Mouse (Mus musculus) forebrain, embryonic 16.5 days (tissue): ENCODE measurements around the gene Rerg. TPM values are rescaled to one million over a fixed set of nuclear protein-coding genes. Genes with fewer than 3 reads are reported as not detected.

Experiments used
- ATAC-seq: fragments of 200-750 bp; cut with Nextera tagmentation; 2 replicates; pipeline ENCODE4 v1.8.0; 2017; ENCODE audit warnings: mild to moderate bottlenecking, moderate library complexity
- H3K27ac ChIP-seq: fragments of 300-500 bp; sonication (generic); 2 replicates; pipeline ENCODE4 v1.5.1; 2014; ENCODE audit warnings: low read length, control low read depth
- H3K27me3 ChIP-seq: fragments of 300-500 bp; sonication (generic); replicated peaks from 2 replicates; pipeline ENCODE4 v1.6.1; 2014; ENCODE audit warnings: low read length; ENCODE audit not compliant: control insufficient read depth, insufficient read depth
- H3K36me3 ChIP-seq: fragments of 300-500 bp; sonication (generic); 2 replicates; pipeline ENCODE4 v1.6.1; 2014; ENCODE audit not compliant: control insufficient read depth, insufficient read depth
- H3K4me1 ChIP-seq: fragments of 300-500 bp; sonication (generic); replicated peaks from 2 replicates; pipeline ENCODE4 v1.6.1; 2014; ENCODE audit warnings: low read length; ENCODE audit not compliant: control insufficient read depth, insufficient read depth
- H3K4me2 ChIP-seq: fragments of 300-500 bp; sonication (generic); 2 replicates; pipeline ENCODE4 v1.6.1; 2014; ENCODE audit warnings: mild to moderate bottlenecking, low read length, control low read depth
- H3K4me3 ChIP-seq: fragments of 300-500 bp; sonication (generic); replicated peaks from 2 replicates; pipeline ENCODE4 v1.5.1; 2014; ENCODE audit warnings: mild to moderate bottlenecking, low read length, control low read depth
- H3K9ac ChIP-seq: fragments of 300-500 bp; sonication (generic); replicated peaks from 2 replicates; pipeline ENCODE4 v1.6.1; 2014; ENCODE audit warnings: low read depth, low read length, control low read depth
- H3K9me3 ChIP-seq: fragments of 300-500 bp; sonication (generic); 2 replicates; pipeline ENCODE4 v1.6.1; 2016; ENCODE audit warnings: low read length; ENCODE audit not compliant: control insufficient read depth
- WGBS: fragments of 180-500 bp; shearing (Covaris S2); extraction: QIAGEN DNeasy Blood & Tissue Kit; methylation state at CpG from one replicate; pipeline ENCODE4 v1.1.7; 2014; 5-methylcytosine and 5-hydroxymethylcytosine counted together
- polyA plus RNA-seq: library from polyadenylated mRNA; unstranded; fragments of >200 nt; fragmentation: Nextera tagmentation; extraction: Ambion mirVana; gene quantifications from 2 replicates; pipeline ENCODE4 v1.2.1, GENCODE M21; 2015

Gene Rerg
- polyA plus RNA-seq, 1 experiment from 2014 or later, result 7.2 TPM

- Histone ChIP-seq H3K9me3 (no peaks in the 10 kb centered on the region), H3K27ac (no peak overlapping the region), H3K9ac (no peak overlapping the region), H3K27me3 (no peaks in the 10 kb centered on the region), H3K4me2 (no peak overlapping the region), H3K4me1 (no peaks in the 10 kb centered on the region), H3K4me3 (no peak overlapping the region), H3K36me3 (no peaks in the 10 kb centered on the region)
- WGBS, result 83% methylated on average over 3 of the region's 3 CpGs
- ATAC-seq, result no peak
Observed at GRCm38 (mm10) chr6:137201166-137201565, 30.9 kb upstream of the Rerg start.

GRCm38 (mm10) chr6:137192063-137192462 lies 21.8 kb upstream of the Rerg start:
- ATAC-seq, result no peak
- H3K9me3 ChIP-seq, result no peaks in the 10 kb centered on the region
- H3K27ac ChIP-seq, result no peak overlapping the region
- no peak overlapping the region for H3K9ac ChIP-seq
- no peaks in the 10 kb centered on the region; the same call in 1 of the 2 replicates for H3K4me1 ChIP-seq
- no peaks in the 10 kb centered on the region for H3K27me3 ChIP-seq
- H3K4me3 ChIP-seq, result no peak overlapping the region
- H3K36me3 ChIP-seq, result no peaks in the 10 kb centered on the region
- 23% methylated on average over 6 of the region's 6 CpGs for WGBS
- no peak overlapping the region for H3K4me2 ChIP-seq

GRCm38 (mm10) chr6:137191026-137191425 lies 20.7 kb upstream of the Rerg start:
- H3K4me2 ChIP-seq, result no peak overlapping the region
- H3K4me3 ChIP-seq, result no peak overlapping the region
- no peak overlapping the region for H3K9ac ChIP-seq
- H3K4me1 ChIP-seq, result no peaks in the 10 kb centered on the region; the same call in 1 of the 2 replicates
- no peak for ATAC-seq
- H3K9me3 ChIP-seq, result no peaks in the 10 kb centered on the region
- 87% methylated on average over 11 of the region's 11 CpGs for WGBS
- H3K36me3 ChIP-seq, result no peaks in the 10 kb centered on the region
- H3K27ac ChIP-seq, result no peak overlapping the region
- H3K27me3 ChIP-seq, result no peaks in the 10 kb centered on the region

GRCm38 (mm10) chr6:137190577-137190976 lies 20.3 kb upstream of the Rerg start:
- WGBS, result 91% methylated on average over 6 of the region's 6 CpGs
- H3K27me3 ChIP-seq, result no peaks in the 10 kb centered on the region
- no peak for ATAC-seq
- H3K4me1 ChIP-seq, result no peaks in the 10 kb centered on the region; the same call in 1 of the 2 replicates
- H3K4me2 ChIP-seq, result no peak overlapping the region
- no peak overlapping the region for H3K9ac ChIP-seq
- no peaks in the 10 kb centered on the region for H3K9me3 ChIP-seq
- H3K4me3 ChIP-seq, result no peak overlapping the region
- no peaks in the 10 kb centered on the region for H3K36me3 ChIP-seq
- no peak overlapping the region for H3K27ac ChIP-seq

GRCm38 (mm10) chr6:137188375-137188926 lies 18.2 kb upstream of the Rerg start:
- H3K9me3 ChIP-seq, result no peaks in the 10 kb centered on the region
- H3K27me3 ChIP-seq, result no peaks in the 10 kb centered on the region
- H3K4me1 ChIP-seq, result no peaks in the 10 kb centered on the region; the same call in 1 of the 2 replicates
- H3K27ac ChIP-seq, result no peak overlapping the region
- ATAC-seq, result no peak
- H3K4me3 ChIP-seq, result no peak overlapping the region
- WGBS, result 58% methylated on average over 10 of the region's 11 CpGs
- H3K4me2 ChIP-seq, result no peak overlapping the region
- no peaks in the 10 kb centered on the region for H3K36me3 ChIP-seq
- no peak overlapping the region for H3K9ac ChIP-seq

GRCm38 (mm10) chr6:137187426-137187825 lies 17.1 kb upstream of the Rerg start:
- ATAC-seq, result no peak
- H3K27ac ChIP-seq, result no peak overlapping the region
- WGBS, result 80% methylated on average over 3 of the region's 3 CpGs
- H3K4me1 ChIP-seq, result no peaks in the 10 kb centered on the region; the same call in 1 of the 2 replicates
- no peak overlapping the region for H3K4me3 ChIP-seq
- no peaks in the 10 kb centered on the region for H3K27me3 ChIP-seq
- no peak overlapping the region for H3K9ac ChIP-seq
- H3K36me3 ChIP-seq, result no peaks in the 10 kb centered on the region
- no peak overlapping the region for H3K4me2 ChIP-seq
- no peaks in the 10 kb centered on the region for H3K9me3 ChIP-seq

GRCm38 (mm10) chr6:137180636-137181035 lies 10.3 kb upstream of the Rerg start:
- Histone ChIP-seq H3K9me3 (no peaks in the 10 kb centered on the region), H3K4me3 (no peak overlapping the region), H3K4me2 (no peak overlapping the region), H3K27me3 (no peaks in the 10 kb centered on the region), H3K4me1 (peaks cover 7% of the 10 kb centered on the region), H3K36me3 (no peaks in the 10 kb centered on the region), H3K27ac (no peak overlapping the region), H3K9ac (no peak overlapping the region)
- 84% methylated on average over 6 of the region's 6 CpGs for WGBS
- ATAC-seq, result no peak

GRCm38 (mm10) chr6:137180115-137180514 lies 9.8 kb upstream of the Rerg start:
- no peak for ATAC-seq
- Histone ChIP-seq H3K36me3 (no peaks in the 10 kb centered on the region), H3K27me3 (no peaks in the 10 kb centered on the region), H3K4me3 (no peak overlapping the region), H3K9ac (no peak overlapping the region), H3K4me2 (no peak overlapping the region), H3K27ac (no peak overlapping the region), H3K4me1 (peaks cover 7% of the 10 kb centered on the region), H3K9me3 (no peaks in the 10 kb centered on the region)
- WGBS, result 62% methylated on average over 8 of the region's 8 CpGs

GRCm38 (mm10) chr6:137179026-137179425 lies 8.7 kb upstream of the Rerg start:
- peak; percentile 95 for ATAC-seq
- Histone ChIP-seq H3K27me3 (no peaks in the 10 kb centered on the region), H3K9ac (no peak overlapping the region), H3K4me3 (no peak overlapping the region), H3K4me2 (no peak overlapping the region), H3K27ac (no peak overlapping the region), H3K4me1 (peaks cover 7% of the 10 kb centered on the region), H3K36me3 (no peaks in the 10 kb centered on the region), H3K9me3 (no peaks in the 10 kb centered on the region)
- 25% methylated on average over 3 of the region's 3 CpGs for WGBS

- H3K36me3 ChIP-seq, result no peaks in the 10 kb centered on the region
- no peak for ATAC-seq
- H3K4me2 ChIP-seq, result no peak overlapping the region
- no peak overlapping the region for H3K4me3 ChIP-seq
- H3K9ac ChIP-seq, result no peak overlapping the region
- H3K27me3 ChIP-seq, result peaks cover 8% of the 10 kb centered on the region
- H3K9me3 ChIP-seq, result no peaks in the 10 kb centered on the region
- 52% methylated on average over 7 of the region's 7 CpGs for WGBS
- peaks cover 18% of the 10 kb centered on the region for H3K4me1 ChIP-seq
- no peak overlapping the region for H3K27ac ChIP-seq
Observed at GRCm38 (mm10) chr6:137170646-137171045, 349 bp upstream of the Rerg start.
